Mouse (Mus musculus) ES-Bruce4 (cell line): ENCODE results near the gene Atp2b2.

ENCODE experiments used
- CTCF ChIP-seq: IDR thresholded peaks from one replicate; pipeline ENCODE4 v1.8.1; 2011; ENCODE audit warnings: low read depth, low read length
- EP300 ChIP-seq: IDR thresholded peaks from 2 replicates; pipeline ENCODE4 v1.6.1; 2011; ENCODE audit warnings: low read depth, low read length; ENCODE audit not compliant: insufficient read depth
- POLR2A ChIP-seq: IDR thresholded peaks from one replicate; pipeline ENCODE4 v1.8.1; 2011; ENCODE audit warnings: low read length; ENCODE audit not compliant: insufficient read depth

DNA sequence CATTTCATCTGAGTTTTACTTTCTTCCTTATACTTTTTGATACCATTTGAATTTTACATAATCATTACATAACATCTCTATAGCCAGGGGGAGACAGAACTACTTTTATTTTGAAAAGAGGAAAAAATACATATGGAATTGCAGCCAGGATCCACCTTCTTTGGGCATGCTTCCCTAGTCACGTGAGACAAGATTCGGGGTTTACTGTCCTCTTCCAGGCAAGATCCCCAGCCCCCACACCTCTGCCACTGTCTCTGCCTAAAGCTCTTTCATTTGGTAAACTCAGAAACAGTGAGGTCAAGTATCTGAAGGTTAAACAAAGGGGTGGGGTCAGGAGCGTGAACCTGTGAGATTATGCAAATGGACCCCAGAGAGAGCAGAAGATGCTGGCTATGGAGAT is 6.7 kb downstream of the Atp2b2 start:
- TF ChIP-seq EP300 (no peak), CTCF (no peak), POLR2A (no peak)
